Mouse (Mus musculus): ENCODE results near the gene Srgap3. TPM values are rescaled to one million over a fixed set of nuclear protein-coding genes. Genes with fewer than 3 reads are reported as not detected.

The Srgap3 gene
- polyA plus RNA-seq (2015; fragmentation: Nextera tagmentation; extraction: Ambion mirVana) = 33.7 and 34.0 TPM in 2 replicates

- WGBS = under 1% methylated on average over 31 of the region's 31 CpGs
- ATAC-seq (replicated peaks) = peak; percentile 92
- peak within 1 kb of the TSS; percentile 76 for H3K4me3 ChIP-seq
- no peaks in the 10 kb centered on the region for H3K36me3 ChIP-seq
- peaks cover 41% of the 10 kb centered on the region for H3K4me1 ChIP-seq
- peak within 1 kb of the TSS; percentile 89 for H3K27ac ChIP-seq (replicated peaks)
- no peaks in the 10 kb centered on the region for H3K27me3 ChIP-seq
- H3K4me2 ChIP-seq (replicated peaks) = peak within 1 kb of the TSS; percentile 72
- H3K9ac ChIP-seq (replicated peaks) = peak within 1 kb of the TSS; percentile 87
- H3K9me3 ChIP-seq = no peaks in the 10 kb centered on the region
These were observed at the start of gene Srgap3 for GRCm38 (mm10) chr6:112946895-112947436. Gene Srgap3 (minus strand): TSS chr6:112947266.

- Histone ChIP-seq H3K9ac (replicated peaks) (no peak overlapping the region), H3K36me3 (no peaks in the 10 kb centered on the region), H3K4me2 (replicated peaks) (no peak overlapping the region), H3K9me3 (no peaks in the 10 kb centered on the region), H3K27me3 (no peaks in the 10 kb centered on the region), H3K4me3 (no peak overlapping the region), H3K27ac (replicated peaks) (no peak overlapping the region), H3K4me1 (peaks cover 3% of the 10 kb centered on the region)
- ATAC-seq (replicated peaks) = no peak
- 67% methylated on average over 1 of the region's 1 CpGs for WGBS
These were observed 48.6 kb upstream of the Srgap3 start for GRCm38 (mm10) chr6:112995708-112996107.

- H3K9me3 ChIP-seq = no peaks in the 10 kb centered on the region
- WGBS = 34% methylated on average over 1 of the region's 1 CpGs
- no peak for ATAC-seq (replicated peaks)
These were observed 43.1 kb upstream of the Srgap3 start for GRCm38 (mm10) chr6:112990119-112990518.

GRCm38 (mm10) chr6:112985362-112986314, 38.6 kb upstream of the Srgap3 start:
- H3K4me1 ChIP-seq = peaks cover 29% of the 10 kb centered on the region
- H3K4me3 ChIP-seq = no peak overlapping the region
- peak; percentile 65 for ATAC-seq (replicated peaks)
- peak overlapping the region; percentile 45; the same call in 1 of the 2 replicates for H3K27ac ChIP-seq (replicated peaks)
- H3K27me3 ChIP-seq = no peaks in the 10 kb centered on the region
- no peak overlapping the region for H3K9ac ChIP-seq (replicated peaks)
- H3K9me3 ChIP-seq = no peaks in the 10 kb centered on the region
- WGBS = 18% methylated on average over 9 of the region's 9 CpGs
- H3K4me2 ChIP-seq (replicated peaks) = no peak overlapping the region
- H3K36me3 ChIP-seq = no peaks in the 10 kb centered on the region

More at GRCm38 (mm10) chr6:112990119-112990518, 43.1 kb upstream of the Srgap3 start:
- H3K4me2 ChIP-seq (replicated peaks) = no peak overlapping the region
- no peak overlapping the region for H3K4me3 ChIP-seq
- no peaks in the 10 kb centered on the region for H3K36me3 ChIP-seq
- H3K27ac ChIP-seq (replicated peaks) = no peak overlapping the region
- H3K4me1 ChIP-seq = peaks cover 20% of the 10 kb centered on the region
- no peak overlapping the region for H3K9ac ChIP-seq (replicated peaks)
- no peaks in the 10 kb centered on the region for H3K27me3 ChIP-seq

- Histone ChIP-seq H3K9ac (replicated peaks) (no peak overlapping the region), H3K4me2 (replicated peaks) (no peak overlapping the region), H3K4me1 (peaks cover 26% of the 10 kb centered on the region), H3K27me3 (no peaks in the 10 kb centered on the region), H3K9me3 (no peaks in the 10 kb centered on the region), H3K4me3 (no peak overlapping the region), H3K36me3 (no peaks in the 10 kb centered on the region), H3K27ac (replicated peaks) (no peak overlapping the region)
- WGBS = 13% methylated on average over 7 of the region's 7 CpGs
- ATAC-seq (replicated peaks) = no peak
These were observed 35.2 kb upstream of the Srgap3 start for GRCm38 (mm10) chr6:112982241-112982640.

GRCm38 (mm10) chr6:112978947-112979346, 31.9 kb upstream of the Srgap3 start:
- Histone ChIP-seq H3K9ac (replicated peaks) (no peak overlapping the region), H3K27ac (replicated peaks) (no peak overlapping the region), H3K27me3 (no peaks in the 10 kb centered on the region), H3K4me1 (peaks cover 41% of the 10 kb centered on the region), H3K4me2 (replicated peaks) (no peak overlapping the region), H3K4me3 (no peak overlapping the region), H3K9me3 (no peaks in the 10 kb centered on the region), H3K36me3 (no peaks in the 10 kb centered on the region)
- WGBS = 95% methylated on average over 3 of the region's 3 CpGs
- no peak for ATAC-seq (replicated peaks)

- no peaks in the 10 kb centered on the region for H3K36me3 ChIP-seq
- no peaks in the 10 kb centered on the region for H3K9me3 ChIP-seq
- no peak overlapping the region for H3K4me2 ChIP-seq (replicated peaks)
- no peak overlapping the region for H3K9ac ChIP-seq (replicated peaks)
- no peaks in the 10 kb centered on the region for H3K27me3 ChIP-seq
- H3K4me3 ChIP-seq = no peak overlapping the region
- peaks cover 56% of the 10 kb centered on the region for H3K4me1 ChIP-seq
- ATAC-seq (replicated peaks) = no peak
- H3K27ac ChIP-seq (replicated peaks) = no peak overlapping the region; the same call in 1 of the 2 replicates
- WGBS = 79% methylated on average over 4 of the region's 4 CpGs
These were observed 30.2 kb upstream of the Srgap3 start for GRCm38 (mm10) chr6:112977246-112977645.

GRCm38 (mm10) chr6:112976541-112976940, 29.5 kb upstream of the Srgap3 start:
- Histone ChIP-seq H3K27me3 (no peaks in the 10 kb centered on the region), H3K9me3 (no peaks in the 10 kb centered on the region), H3K4me1 (peaks cover 58% of the 10 kb centered on the region), H3K27ac (replicated peaks) (no peak overlapping the region), H3K36me3 (no peaks in the 10 kb centered on the region), H3K9ac (replicated peaks) (no peak overlapping the region), H3K4me3 (no peak overlapping the region), H3K4me2 (replicated peaks) (no peak overlapping the region)
- ATAC-seq (replicated peaks) = no peak

- Histone ChIP-seq H3K9ac (replicated peaks) (no peak overlapping the region), H3K36me3 (no peaks in the 10 kb centered on the region), H3K4me3 (no peak overlapping the region), H3K27me3 (no peaks in the 10 kb centered on the region), H3K9me3 (no peaks in the 10 kb centered on the region), H3K4me1 (peaks cover 62% of the 10 kb centered on the region), H3K4me2 (replicated peaks) (no peak overlapping the region), H3K27ac (replicated peaks) (peak overlapping the region; percentile 21; the same call in 1 of the 2 replicates)
- no peak for ATAC-seq (replicated peaks)
- 72% methylated on average over 16 of the region's 16 CpGs for WGBS
These were observed 29.1 kb upstream of the Srgap3 start for GRCm38 (mm10) chr6:112976136-112976535.

- no peaks in the 10 kb centered on the region for H3K9me3 ChIP-seq
- H3K4me3 ChIP-seq = no peak overlapping the region
- peaks cover 67% of the 10 kb centered on the region for H3K4me1 ChIP-seq
- no peak overlapping the region for H3K9ac ChIP-seq (replicated peaks)
- H3K4me2 ChIP-seq (replicated peaks) = no peak overlapping the region
- peak overlapping the region; percentile 90 for H3K27ac ChIP-seq (replicated peaks)
- 36% methylated on average over 19 of the region's 19 CpGs for WGBS
- no peak; the same call in 1 of the 2 replicates for ATAC-seq (replicated peaks)
- no peaks in the 10 kb centered on the region for H3K36me3 ChIP-seq
- H3K27me3 ChIP-seq = no peaks in the 10 kb centered on the region
These were observed 27.0 kb upstream of the Srgap3 start for GRCm38 (mm10) chr6:112973786-112974720.

- 5% methylated on average over 18 of the region's 18 CpGs for WGBS
- Histone ChIP-seq H3K27ac (replicated peaks) (peak overlapping the region; percentile 90), H3K36me3 (no peaks in the 10 kb centered on the region), H3K4me1 (peaks cover 67% of the 10 kb centered on the region), H3K4me2 (replicated peaks) (peak overlapping the region; percentile 27), H3K4me3 (0 out of 2 replicates have a peak overlapping the region, but pooled peaks have one; percentile 11), H3K9ac (replicated peaks) (no peak overlapping the region), H3K9me3 (no peaks in the 10 kb centered on the region), H3K27me3 (no peaks in the 10 kb centered on the region)
- peak; percentile 81 for ATAC-seq (replicated peaks)
These were observed 26.0 kb upstream of the Srgap3 start for GRCm38 (mm10) chr6:112972858-112973631.

Measured in forebrain, embryonic 15.5 days (tissue).